8 mouse cellular contexts compared by ENCODE assay signal in the genomic region with DNA sequence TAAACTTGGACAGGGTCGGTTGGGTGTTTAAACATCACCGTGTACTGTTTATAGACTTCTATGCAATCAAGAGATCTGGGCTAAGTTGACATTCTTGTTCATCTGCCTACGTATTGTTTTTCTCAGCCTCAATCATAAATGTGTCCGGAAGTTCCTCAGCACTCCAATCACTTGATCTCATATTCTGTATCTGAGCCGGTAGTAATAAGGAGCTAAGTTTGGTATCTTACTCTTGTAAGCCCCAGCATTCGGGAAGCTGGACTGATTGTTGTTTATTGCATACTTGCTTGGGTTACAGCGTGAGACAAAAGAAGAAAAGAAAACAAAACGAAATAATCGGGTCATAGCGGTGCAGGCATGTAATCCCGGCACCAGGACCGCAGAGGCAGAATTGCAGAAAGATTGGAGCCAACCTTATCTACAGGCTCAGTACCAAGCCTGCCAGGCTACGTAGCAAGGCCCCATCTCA. TPM values are rescaled to one million over a fixed set of nuclear protein-coding genes. Genes with fewer than 3 reads are reported as not detected.
DNase-seq lines count a peak whose midpoint lies in the region; ATAC-seq and TF ChIP-seq lines count a peak whose summit lies in the region.

No protein-coding gene starts in this region.

- H3K9me3 ChIP-seq in heart, embryonic 14.5 days (ENCODE audit: control insufficient read depth, low read length): no peaks in the 10 kb centered on the region
- H3K9me3 ChIP-seq in ES-E14 (ENCODE audit: control insufficient read depth, insufficient read depth, low read depth, low read length): no peaks in the 10 kb centered on the region
- no peaks in the 10 kb centered on the region for H3K9me3 ChIP-seq in embryonic facial prominence, embryonic 14.5 days (ENCODE audit: control insufficient read depth, low read length)
- no peaks in the 10 kb centered on the region for H3K9me3 ChIP-seq in limb, embryonic 12.5 days
- H3K9me3 ChIP-seq in neural tube, embryonic 15.5 days (replicated peaks): no peaks in the 10 kb centered on the region

- in situ Hi-C loops in ES-E14 (cut with MboI; ENCODE audit: low sequenced_read_pairs in 2 of 2, unreplicated experiment in 2 of 2): no loop called here

- H3K27ac ChIP-seq in heart, embryonic 14.5 days (replicated peaks in 1 of 2; ENCODE audit: control insufficient read depth in 1 of 2, insufficient read depth in 1 of 2, low read depth in 2 of 2, low read length in 2 of 2): peak overlapping the region; percentile 94 to 99
- H3K27ac ChIP-seq in ES-E14 (ENCODE audit: insufficient read depth, low read depth, low read length, poor library complexity, severe bottlenecking): peak overlapping the region; percentile 53; the same call in 1 of the 2 replicates
- H3K27ac ChIP-seq in embryonic facial prominence, embryonic 14.5 days (replicated peaks; ENCODE audit: low read depth, low read length): peak overlapping the region; percentile 99
- H3K27ac ChIP-seq in limb, embryonic 12.5 days: peak overlapping the region; percentile 99
- peak overlapping the region; percentile 98 for H3K27ac ChIP-seq in neural tube, embryonic 15.5 days (replicated peaks)

- no peak for DNase-seq in heart, adult 18-20 months
- DNase-seq in ES-E14 (ENCODE audit: low read depth, low spot score): no peak
- DNase-seq in embryonic facial prominence, embryonic 14.5 days (ENCODE audit: low spot score): peak; percentile 17
- DNase-seq in spleen, postnatal 36 days (ENCODE audit: low spot score in 2 of 2): no peak
- no peak for DNase-seq in spleen, postnatal 4 days (ENCODE audit: low spot score in 2 of 2)

- peaks cover 8% of the 10 kb centered on the region; the same call in 1 of the 2 replicates for H3K36me3 ChIP-seq in heart, embryonic 14.5 days (ENCODE audit: control insufficient read depth, insufficient read depth, low read length)
- H3K36me3 ChIP-seq in ES-E14 (ENCODE audit: control insufficient read depth, insufficient read depth, low read length, poor library complexity, severe bottlenecking): no peaks in the 10 kb centered on the region
- H3K36me3 ChIP-seq in embryonic facial prominence, embryonic 14.5 days (ENCODE audit: control insufficient read depth, insufficient read depth, low read length): no peaks in the 10 kb centered on the region
- peaks cover 7% of the 10 kb centered on the region; the same call in 1 of the 2 replicates for H3K36me3 ChIP-seq in limb, embryonic 12.5 days
- H3K36me3 ChIP-seq in neural tube, embryonic 15.5 days: no peaks in the 10 kb centered on the region

- H3K9ac ChIP-seq in heart, embryonic 14.5 days (ENCODE audit: low read length): peak overlapping the region; percentile 97
- peak overlapping the region; percentile 91 for H3K9ac ChIP-seq in ES-E14 (ENCODE audit: insufficient read depth, low read depth, low read length, poor library complexity, severe bottlenecking)
- peak overlapping the region; percentile 99 for H3K9ac ChIP-seq in embryonic facial prominence, embryonic 14.5 days (ENCODE audit: low read depth, low read length)
- H3K9ac ChIP-seq in limb, embryonic 12.5 days (replicated peaks): peak overlapping the region; percentile 96
- H3K9ac ChIP-seq in neural tube, embryonic 15.5 days (replicated peaks): peak overlapping the region; percentile 72

- H3K4me2 ChIP-seq in heart, embryonic 14.5 days (ENCODE audit: low read length): peak overlapping the region; percentile 68
- H3K4me2 ChIP-seq in embryonic facial prominence, embryonic 14.5 days (ENCODE audit: low read depth, low read length): peak overlapping the region; percentile 77
- H3K4me2 ChIP-seq in limb, embryonic 12.5 days: peak overlapping the region; percentile 72
- H3K4me2 ChIP-seq in neural tube, embryonic 15.5 days: peak overlapping the region; percentile 75

- peaks cover 0 to 23% of the 10 kb centered on the region in 2 experiments; a peak in 3 of 4 replicates for H3K4me1 ChIP-seq in heart, embryonic 14.5 days (ENCODE audit: control insufficient read depth in 2 of 2, insufficient read depth in 2 of 2, low read length in 2 of 2)
- H3K4me1 ChIP-seq in ES-E14 (ENCODE audit: control insufficient read depth in 2 of 2, insufficient read depth in 2 of 2, low read length in 2 of 2, poor library complexity in 1 of 2): peaks cover 6 to 13% of the 10 kb centered on the region in 2 experiments
- H3K4me1 ChIP-seq in embryonic facial prominence, embryonic 14.5 days (ENCODE audit: control insufficient read depth, insufficient read depth, low read length): peaks cover 4% of the 10 kb centered on the region; the same call in 1 of the 2 replicates
- peaks cover 23% of the 10 kb centered on the region for H3K4me1 ChIP-seq in limb, embryonic 12.5 days (replicated peaks)
- H3K4me1 ChIP-seq in neural tube, embryonic 15.5 days: peaks cover 38% of the 10 kb centered on the region

- H3K4me3 ChIP-seq in heart, embryonic 14.5 days (ENCODE audit: control insufficient read depth in 1 of 2, insufficient read depth in 1 of 2, low read depth in 1 of 2, low read length in 2 of 2): peak overlapping the region; percentile 91 to 96
- peak overlapping the region; percentile 93 to 99 for H3K4me3 ChIP-seq in ES-E14 (ENCODE audit: insufficient read depth in 1 of 2, low read depth in 1 of 2, low read length in 2 of 2, poor library complexity in 1 of 2, severe bottlenecking in 1 of 2)
- H3K4me3 ChIP-seq in embryonic facial prominence, embryonic 14.5 days (ENCODE audit: low read depth, low read length): peak overlapping the region; percentile 92
- H3K4me3 ChIP-seq in limb, embryonic 12.5 days (replicated peaks): peak overlapping the region; percentile 96
- H3K4me3 ChIP-seq in neural tube, embryonic 15.5 days (replicated peaks): peak overlapping the region; percentile 69

- ATAC-seq in heart, embryonic 14.5 days (ENCODE audit: insufficient number of reproducible peaks, insufficient read depth, low FRiP score, low read depth): no peak
- ATAC-seq in embryonic facial prominence, embryonic 14.5 days (ENCODE audit: low read depth): no peak
- no peak for ATAC-seq in limb, embryonic 12.5 days (ENCODE audit: insufficient number of reproducible peaks, insufficient read depth, low FRiP score, low TSS enrichment, low read depth)
- peak; percentile 12; the same call in 1 of the 2 replicates for ATAC-seq in neural tube, embryonic 15.5 days (ENCODE audit: low FRiP score)

- 25% methylated on average over 13 of the region's 13 CpGs for WGBS in heart, embryonic 14.5 days
- WGBS in embryonic facial prominence, embryonic 14.5 days: 34% methylated on average over 13 of the region's 13 CpGs
- WGBS in limb, embryonic 12.5 days: 37% methylated on average over 13 of the region's 13 CpGs
- 38% methylated on average over 13 of the region's 13 CpGs for WGBS in neural tube, embryonic 15.5 days

- H3K27me3 ChIP-seq in heart, embryonic 14.5 days (ENCODE audit: control insufficient read depth, insufficient read depth, low read length): no peaks in the 10 kb centered on the region
- H3K27me3 ChIP-seq in embryonic facial prominence, embryonic 14.5 days (replicated peaks; ENCODE audit: control insufficient read depth, insufficient read depth, low read length): no peaks in the 10 kb centered on the region
- H3K27me3 ChIP-seq in limb, embryonic 12.5 days: no peaks in the 10 kb centered on the region
- H3K27me3 ChIP-seq in neural tube, embryonic 15.5 days (replicated peaks): no peaks in the 10 kb centered on the region

TF ChIP-seq in ES-E14, 5 proteins besides CTCF, POLR2A, EP300 and RAD21:
- TF ChIP-seq ZNF384 (IDR thresholded peaks at IDR 0.05; ENCODE audit: low read depth, low read length): no peak
- no peak for TF ChIP-seq MAFK (IDR thresholded peaks at IDR 0.05; ENCODE audit: insufficient read depth, low read depth, low read length)
- TF ChIP-seq HCFC1 (IDR thresholded peaks at IDR 0.05; ENCODE audit: borderline replicate concordance, insufficient read depth, low read length): no peak
- TF ChIP-seq CHD2 (IDR thresholded peaks at IDR 0.05; ENCODE audit: low read depth, low read length): no peak
- no peak for TF ChIP-seq ZC3H11A (IDR thresholded peaks at IDR 0.05; ENCODE audit: borderline replicate concordance, low read depth, low read length)

RNA-seq across cellular contexts. Expression of a gene that starts 0.6 kb away (rescaled TPM):
- polyA plus RNA-seq in heart, embryonic 14.5 days (2014; fragmentation: Nextera tagmentation; extraction: Ambion mirVana): 111 and 119 TPM in 2 replicates
- 10 to 100 TPM; 70.3 to 73.4 TPM for total RNA-seq in heart, adult 18-20 months (2021)
- 112 and 117 TPM in 2 replicates for total RNA-seq in ES-E14 (2012; rRNA removed)
- polyA plus RNA-seq in embryonic facial prominence, embryonic 14.5 days (2014; fragmentation: Nextera tagmentation; extraction: Ambion mirVana): 172 and 180 TPM in 2 replicates
- 141 and 158 TPM in 2 replicates for polyA plus RNA-seq in limb, embryonic 12.5 days (2016; fragmentation: Nextera tagmentation; extraction: Ambion mirVana)
- 86.2 and 100 TPM in 2 replicates for polyA plus RNA-seq in neural tube, embryonic 15.5 days (2015; fragmentation: Nextera tagmentation; extraction: Ambion mirVana)

RNA-seq across cellular contexts. Expression of a gene that starts 57.7 kb away (rescaled TPM):
- 0.18 TPM in 1 of 2 replicates, not detected in the other for polyA plus RNA-seq in heart, embryonic 14.5 days (2014; fragmentation: Nextera tagmentation; extraction: Ambion mirVana)
- under 1 TPM; 0.31 to 0.32 TPM for total RNA-seq in heart, adult 18-20 months (2021)
- total RNA-seq in ES-E14 (2012; rRNA removed): 0.09 TPM in 1 of 2 replicates, not detected in the other
- 0.82 and 1.2 TPM in 2 replicates for polyA plus RNA-seq in embryonic facial prominence, embryonic 14.5 days (2014; fragmentation: Nextera tagmentation; extraction: Ambion mirVana)
- polyA plus RNA-seq in limb, embryonic 12.5 days (2016; fragmentation: Nextera tagmentation; extraction: Ambion mirVana): 0.28 and 0.36 TPM in 2 replicates
- 1.9 and 2.2 TPM in 2 replicates for polyA plus RNA-seq in neural tube, embryonic 15.5 days (2015; fragmentation: Nextera tagmentation; extraction: Ambion mirVana)
